Mouse (Mus musculus): ENCODE data around the gene Kcnj3. TPM values are rescaled to one million over a fixed set of nuclear protein-coding genes. Genes with fewer than 3 reads are reported as not detected.
"Not testable (repeated sequence)": the region's sequence is repeated elsewhere in the genome, so short reads cannot be mapped to it uniquely, and the experiment has no call there.

The Kcnj3 gene
- polyA plus RNA-seq, 1 experiment: not detected

DNA sequence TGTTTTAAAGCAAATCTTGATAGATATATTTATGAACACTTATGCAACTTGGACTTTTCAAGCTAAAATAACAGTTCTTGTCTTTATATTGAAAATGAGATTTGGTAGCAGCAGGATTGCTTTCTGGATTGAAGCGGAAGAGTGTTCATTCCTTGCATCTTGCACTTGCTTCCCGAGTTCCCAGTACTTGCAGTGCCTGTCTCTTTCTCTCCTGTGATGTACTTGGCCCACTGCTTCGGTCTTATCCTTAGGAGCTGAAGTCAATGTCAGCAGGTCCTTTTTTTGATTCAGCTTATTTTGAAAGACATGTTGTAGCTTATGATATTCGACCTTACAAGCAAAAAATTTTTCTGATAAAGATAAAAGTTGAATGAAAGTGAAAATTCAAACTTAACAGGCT, 43.7 kb downstream of the Kcnj3 start:
- Histone ChIP-seq H3K4me3 (ENCODE audit: insufficient read depth, low read depth, low read length) (no peak overlapping the region), H3K4me1 (ENCODE audit: control insufficient read depth, insufficient read depth, insufficient read length, low read length) (no peaks in the 10 kb centered on the region), H3K27ac (replicated peaks; ENCODE audit: low read depth, low read length) (no peak overlapping the region)

DNA sequence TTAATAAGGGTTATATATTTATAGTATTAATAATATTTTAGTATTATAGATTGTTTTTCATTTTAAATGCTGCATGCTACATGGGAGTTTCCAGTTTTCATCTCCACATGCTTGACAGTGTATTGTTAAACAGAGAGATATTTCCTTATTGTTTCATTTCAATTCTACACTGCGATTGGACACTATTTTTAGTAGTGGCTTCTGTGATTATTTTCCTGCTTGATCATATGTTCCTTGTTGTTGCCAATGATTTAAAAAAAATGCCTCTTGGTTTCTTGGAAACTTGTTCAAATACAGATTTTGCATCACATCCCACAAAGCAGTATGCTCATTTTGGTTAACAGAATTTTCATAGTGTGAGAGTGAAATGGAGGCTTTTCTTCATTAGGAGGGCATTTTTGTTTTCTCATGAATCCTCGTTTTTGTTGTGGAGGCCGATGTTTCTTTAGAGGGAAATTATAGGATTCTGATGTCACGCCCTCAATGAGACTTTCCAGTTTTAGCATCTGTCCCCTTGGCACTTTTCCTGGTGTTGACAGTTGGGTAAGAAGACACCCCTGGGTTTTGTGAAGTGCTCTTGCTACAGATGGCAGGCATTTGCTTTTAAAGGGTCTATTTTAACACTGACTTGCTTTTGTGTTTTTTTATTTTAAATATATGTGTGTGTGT, 44.3 kb downstream of the Kcnj3 start:
- Histone ChIP-seq H3K27ac (replicated peaks; ENCODE audit: low read depth, low read length) (no peak overlapping the region), H3K4me3 (ENCODE audit: insufficient read depth, low read depth, low read length) (no peak overlapping the region), H3K4me1 (ENCODE audit: control insufficient read depth, insufficient read depth, insufficient read length, low read length) (no peaks in the 10 kb centered on the region)

DNA sequence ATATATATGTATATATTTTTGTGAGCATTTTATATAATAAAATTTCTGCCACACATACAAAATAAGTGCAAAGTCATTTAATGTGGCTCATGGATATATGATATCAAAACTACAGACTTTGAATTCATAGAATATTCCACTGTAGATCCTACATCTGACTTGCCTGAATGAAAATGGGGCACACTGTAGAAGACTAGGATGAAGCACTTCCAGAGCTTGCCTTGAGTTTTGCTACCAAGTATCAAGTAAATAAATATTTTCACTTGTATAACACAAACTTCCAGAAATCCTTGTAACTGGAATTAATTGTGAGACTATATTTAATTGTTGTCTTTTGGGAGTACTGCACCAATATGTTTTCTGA, 44.8 kb downstream of the Kcnj3 start:
- H3K27ac ChIP-seq (replicated peaks; ENCODE audit: low read depth, low read length): no peak overlapping the region
- no peaks in the 10 kb centered on the region for H3K4me1 ChIP-seq (ENCODE audit: control insufficient read depth, insufficient read depth, insufficient read length, low read length)
- no peak overlapping the region for H3K4me3 ChIP-seq (ENCODE audit: insufficient read depth, low read depth, low read length)

DNA sequence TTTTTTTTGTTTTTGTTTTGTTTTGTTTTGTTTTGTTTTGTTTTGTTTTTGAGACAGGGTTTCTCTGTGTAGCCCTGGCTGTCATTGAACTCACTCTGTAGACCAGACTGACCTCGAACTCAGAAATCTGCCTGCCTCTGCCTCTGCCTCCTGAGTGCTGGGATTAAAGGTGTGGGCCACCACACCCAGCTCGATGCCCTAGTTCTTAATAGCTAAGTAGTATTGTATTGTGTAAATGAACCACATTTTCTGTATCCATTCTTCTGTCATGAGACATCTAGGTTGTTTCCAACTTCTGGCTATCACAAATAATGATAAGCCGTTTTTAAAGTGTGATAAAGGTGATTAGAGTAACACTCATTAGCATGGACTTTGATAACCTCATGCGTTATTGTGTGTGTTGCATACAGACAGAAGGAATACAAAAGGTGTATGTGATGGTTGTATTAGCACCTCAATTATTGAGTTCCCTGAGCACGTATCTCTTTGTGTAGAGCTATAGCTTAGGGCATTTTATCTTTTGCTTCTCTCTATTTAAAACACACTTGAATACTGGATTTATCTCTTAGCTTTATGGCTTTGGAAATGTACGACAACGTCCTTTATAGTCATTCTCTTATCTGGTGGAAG, 49.8 kb downstream of the Kcnj3 start:
- H3K4me3 ChIP-seq (ENCODE audit: insufficient read depth, low read depth, low read length); H3K27ac ChIP-seq (replicated peaks; ENCODE audit: low read depth, low read length); H3K4me1 ChIP-seq (ENCODE audit: control insufficient read depth, insufficient read depth, insufficient read length, low read length): not testable (repeated sequence)

DNA sequence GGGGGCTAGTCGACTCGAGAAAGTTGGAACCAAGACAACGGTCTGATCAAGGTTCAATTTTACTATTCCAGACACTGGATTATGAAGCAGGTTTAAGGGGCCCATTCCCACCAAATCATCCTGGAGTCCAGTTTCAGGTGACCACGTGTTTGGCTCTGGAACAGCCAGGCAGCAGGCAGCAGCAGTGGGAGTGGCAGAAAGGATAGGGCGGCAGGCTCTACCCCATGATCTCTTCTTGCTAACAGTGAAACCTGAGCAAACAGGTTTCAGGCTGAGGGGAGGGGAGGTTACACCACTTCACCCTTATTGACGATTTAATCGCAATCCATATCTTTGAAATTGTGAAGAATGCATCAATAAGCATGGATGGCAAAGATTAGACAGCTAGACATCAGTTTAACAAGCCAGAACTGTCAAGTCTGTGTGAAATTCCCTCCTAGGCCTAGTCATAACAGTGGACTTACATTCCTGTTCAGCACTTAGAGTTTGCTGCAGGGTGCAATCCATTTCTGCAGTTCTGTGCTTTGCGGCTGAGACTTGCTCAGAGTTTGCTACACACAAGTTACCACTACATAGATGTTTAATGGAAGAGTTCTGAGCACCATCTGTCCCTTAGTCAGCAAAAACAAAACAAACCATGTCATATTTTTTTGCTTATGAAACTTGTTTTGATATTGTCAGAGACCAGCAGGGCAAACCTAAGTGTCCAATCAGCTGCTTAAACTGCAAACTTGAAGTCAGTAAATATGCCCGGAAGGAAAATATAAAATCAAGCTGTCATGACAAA, 67.8 kb downstream of the Kcnj3 start:
- no peak overlapping the region for H3K4me3 ChIP-seq (ENCODE audit: insufficient read depth, low read depth, low read length)
- H3K27ac ChIP-seq (replicated peaks; ENCODE audit: low read depth, low read length): no peak overlapping the region
- no peaks in the 10 kb centered on the region for H3K4me1 ChIP-seq (ENCODE audit: control insufficient read depth, insufficient read depth, insufficient read length, low read length)

DNA sequence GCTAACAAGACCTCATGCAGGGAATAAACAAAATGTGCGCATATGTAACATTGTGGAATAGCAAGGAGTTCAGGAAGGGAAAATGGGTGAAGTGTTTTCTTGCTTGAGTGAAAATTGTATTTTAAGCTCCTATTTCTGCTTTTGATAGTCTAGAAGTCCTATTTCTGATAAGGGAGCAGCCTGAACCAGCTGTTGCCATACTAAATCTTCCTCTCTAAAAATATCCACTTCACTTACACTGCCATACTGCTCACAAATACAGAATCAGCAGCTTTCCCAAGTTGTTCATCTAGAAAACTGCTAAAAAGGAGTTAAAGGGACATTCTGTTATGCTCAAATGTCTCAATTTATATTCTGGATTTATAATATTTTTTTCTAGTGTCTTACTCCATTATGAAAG, 69.9 kb downstream of the Kcnj3 start:
- Histone ChIP-seq H3K4me3 (ENCODE audit: insufficient read depth, low read depth, low read length) (no peak overlapping the region), H3K4me1 (ENCODE audit: control insufficient read depth, insufficient read depth, insufficient read length, low read length) (no peaks in the 10 kb centered on the region), H3K27ac (replicated peaks; ENCODE audit: low read depth, low read length) (no peak overlapping the region)

DNA sequence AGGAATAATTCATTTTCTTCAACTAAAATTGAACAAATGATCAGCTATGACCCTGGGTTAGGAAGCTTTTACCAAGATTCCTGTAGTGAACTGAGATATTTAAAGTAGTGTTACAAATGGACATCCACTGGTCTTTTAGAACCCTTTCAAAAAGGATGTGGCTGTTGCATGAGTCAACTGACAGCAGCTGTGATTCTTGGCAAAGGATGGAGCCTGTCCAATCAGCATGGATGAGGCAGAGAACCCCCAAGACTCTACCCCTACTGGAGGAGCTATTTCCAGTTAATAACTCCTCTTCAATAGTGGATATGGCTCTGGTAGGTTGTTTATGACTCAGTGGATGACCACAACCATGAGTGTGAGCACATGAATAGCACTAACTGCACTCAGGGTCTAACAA, 81.5 kb downstream of the Kcnj3 start:
- H3K4me3 ChIP-seq (ENCODE audit: insufficient read depth, low read depth, low read length): no peak overlapping the region
- H3K27ac ChIP-seq (replicated peaks; ENCODE audit: low read depth, low read length): no peak overlapping the region
- H3K4me1 ChIP-seq (ENCODE audit: control insufficient read depth, insufficient read depth, insufficient read length, low read length): no peaks in the 10 kb centered on the region

DNA sequence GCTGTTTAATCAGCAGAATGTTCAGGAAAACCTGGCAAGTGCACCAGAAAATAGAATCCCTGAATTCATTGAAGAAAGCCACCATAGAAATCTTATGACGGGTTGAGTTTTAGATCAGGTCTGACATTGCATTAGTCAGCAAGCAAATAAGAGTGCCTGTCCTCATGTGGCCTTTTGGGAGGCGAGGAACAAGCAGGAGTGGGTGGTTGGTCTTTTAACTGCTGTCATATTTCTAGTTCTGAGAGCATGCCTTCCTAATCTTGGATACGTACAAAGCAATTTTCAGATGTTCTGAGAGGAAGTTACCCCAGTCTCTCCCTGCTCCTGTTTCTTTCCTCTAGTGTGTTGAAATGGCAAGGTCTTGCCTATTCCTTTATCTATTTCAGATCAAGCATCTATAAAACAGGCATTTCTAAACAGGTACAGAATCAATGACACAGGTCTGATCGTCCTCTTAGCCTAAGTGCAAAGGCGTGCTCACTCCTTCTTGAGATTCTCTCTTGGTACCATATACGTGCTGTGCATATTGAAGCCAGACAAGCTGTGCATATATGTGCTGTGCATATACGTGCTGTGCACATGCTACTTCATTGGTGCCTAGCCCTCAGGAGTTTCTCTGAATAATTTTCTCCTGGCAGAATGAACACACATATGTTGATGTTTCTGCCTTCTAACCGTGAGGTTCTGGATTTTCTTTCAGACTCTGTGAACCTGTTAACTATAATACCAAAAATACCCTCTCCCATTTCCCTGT, 97.1 kb downstream of the Kcnj3 start:
- no peaks in the 10 kb centered on the region for H3K4me1 ChIP-seq (ENCODE audit: control insufficient read depth, insufficient read depth, insufficient read length, low read length)
- no peak overlapping the region for H3K27ac ChIP-seq (replicated peaks; ENCODE audit: low read depth, low read length)
- H3K4me3 ChIP-seq (ENCODE audit: insufficient read depth, low read depth, low read length): no peak overlapping the region

DNA sequence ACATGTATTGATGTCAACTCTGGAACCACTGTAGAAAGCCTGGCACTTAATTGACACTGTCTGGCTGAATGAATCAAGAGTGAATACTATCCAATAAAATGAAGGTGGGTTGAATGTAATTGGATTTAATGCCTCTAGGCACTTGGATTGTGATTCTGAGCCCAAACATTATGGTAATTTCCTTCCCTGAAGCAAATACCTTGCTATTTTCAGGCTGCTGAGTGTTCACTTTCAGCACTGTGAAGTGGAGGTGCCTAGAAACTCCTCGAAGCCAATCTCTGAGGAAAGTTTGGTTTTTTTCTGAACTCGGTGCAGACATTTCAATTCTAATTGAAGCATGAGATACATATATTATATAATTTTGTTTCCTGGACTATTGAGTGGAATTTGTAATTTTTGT, 99.2 kb downstream of the Kcnj3 start:
- Histone ChIP-seq H3K27ac (replicated peaks; ENCODE audit: low read depth, low read length) (no peak overlapping the region), H3K4me3 (ENCODE audit: insufficient read depth, low read depth, low read length) (no peak overlapping the region), H3K4me1 (ENCODE audit: control insufficient read depth, insufficient read depth, insufficient read length, low read length) (no peaks in the 10 kb centered on the region)

DNA sequence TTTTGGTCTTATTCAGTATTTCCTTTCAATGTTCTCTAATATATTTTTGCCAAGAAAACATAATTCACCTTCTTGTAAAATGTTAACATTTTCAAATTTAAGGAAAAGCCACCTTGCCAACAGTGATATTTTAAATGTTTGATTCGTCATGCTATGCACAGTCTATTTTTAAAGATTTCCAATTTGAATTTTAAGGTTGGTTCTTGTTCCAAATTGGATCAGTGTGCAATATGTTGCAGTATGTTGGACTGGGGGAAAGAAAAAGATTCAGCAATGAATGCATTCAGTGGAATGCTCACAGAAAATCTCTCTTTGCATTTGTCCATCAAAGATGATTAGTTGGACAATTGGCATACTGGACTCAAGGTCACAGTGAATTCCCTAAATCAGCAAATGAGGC, 99.7 kb downstream of the Kcnj3 start:
- no peaks in the 10 kb centered on the region for H3K4me1 ChIP-seq (ENCODE audit: control insufficient read depth, insufficient read depth, insufficient read length, low read length)
- H3K4me3 ChIP-seq (ENCODE audit: insufficient read depth, low read depth, low read length): no peak overlapping the region
- H3K27ac ChIP-seq (replicated peaks; ENCODE audit: low read depth, low read length): no peak overlapping the region

DNA sequence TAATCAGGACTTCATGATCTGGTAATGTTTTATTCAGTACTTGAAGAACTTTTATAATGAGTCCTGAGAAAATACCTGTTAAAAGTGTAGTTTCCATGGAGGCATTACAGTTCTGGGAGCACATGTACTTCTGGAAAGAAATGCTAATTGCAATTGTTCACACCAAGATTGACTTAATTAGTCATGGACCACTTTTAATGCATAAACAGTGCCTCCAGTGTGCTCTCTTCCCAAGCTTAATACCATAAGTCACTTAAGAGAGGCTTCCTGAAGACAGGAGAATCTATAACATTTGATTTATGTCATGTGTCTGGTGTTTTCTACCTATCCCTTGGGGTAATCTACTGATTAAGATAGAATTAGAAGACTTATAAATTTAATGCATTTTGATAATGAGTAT, 111.8 kb downstream of the Kcnj3 start:
- H3K4me1 ChIP-seq (ENCODE audit: control insufficient read depth, insufficient read depth, insufficient read length, low read length): no peaks in the 10 kb centered on the region
- H3K4me3 ChIP-seq (ENCODE audit: insufficient read depth, low read depth, low read length): no peak overlapping the region
- H3K27ac ChIP-seq (replicated peaks; ENCODE audit: low read depth, low read length): no peak overlapping the region

DNA sequence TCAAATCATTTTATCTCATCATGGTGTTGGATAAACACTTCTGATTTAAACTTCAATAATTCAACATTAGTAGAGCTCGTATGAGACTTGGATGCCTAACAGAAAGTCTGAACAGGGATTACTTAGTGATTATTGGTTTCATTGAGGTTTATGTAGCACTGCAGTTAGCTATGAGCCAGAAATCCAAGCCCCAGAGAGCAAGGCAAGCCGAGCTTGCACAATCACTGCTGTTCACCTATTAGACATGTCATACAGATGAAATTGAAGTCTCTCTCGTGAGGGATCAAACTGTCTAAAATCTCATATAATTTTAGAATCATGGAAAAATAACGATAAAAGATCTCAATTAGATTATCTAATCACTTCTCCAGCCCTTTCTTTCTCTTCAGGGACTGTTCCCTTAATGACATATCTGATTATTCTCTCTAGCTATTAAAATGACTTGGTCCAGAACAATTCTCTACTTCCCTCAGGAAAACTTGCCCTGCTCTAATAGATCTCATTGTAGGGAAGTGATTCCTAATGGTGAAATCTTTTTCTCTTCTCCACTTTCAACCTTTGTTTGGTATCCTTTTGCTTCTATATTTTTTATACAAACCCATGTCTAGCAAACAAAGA, 122.7 kb downstream of the Kcnj3 start:
- Histone ChIP-seq H3K4me3 (ENCODE audit: insufficient read depth, low read depth, low read length) (no peak overlapping the region), H3K4me1 (ENCODE audit: control insufficient read depth, insufficient read depth, insufficient read length, low read length) (no peaks in the 10 kb centered on the region), H3K27ac (replicated peaks; ENCODE audit: low read depth, low read length) (no peak overlapping the region)

DNA sequence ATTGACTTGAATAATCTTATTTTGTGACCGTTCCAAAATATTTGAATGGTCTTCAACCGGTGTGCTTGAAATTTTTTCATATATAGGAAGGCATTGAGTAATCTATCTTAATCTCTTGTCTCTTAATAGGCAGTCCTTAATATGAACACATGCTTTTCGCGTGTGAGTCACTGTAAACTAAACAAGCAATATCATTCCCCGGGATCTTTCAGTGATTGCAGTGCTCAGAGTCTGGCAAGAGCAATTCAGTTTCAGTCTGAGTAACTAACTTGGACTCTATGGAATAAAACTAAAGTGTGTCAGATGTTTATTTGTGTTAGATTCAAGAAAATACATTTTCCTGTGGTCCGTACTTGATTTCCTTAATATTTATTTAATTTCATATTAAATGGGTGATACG, 133.5 kb downstream of the Kcnj3 start:
- no peaks in the 10 kb centered on the region for H3K4me1 ChIP-seq (ENCODE audit: control insufficient read depth, insufficient read depth, insufficient read length, low read length)
- H3K27ac ChIP-seq (replicated peaks; ENCODE audit: low read depth, low read length): no peak overlapping the region
- H3K4me3 ChIP-seq (ENCODE audit: insufficient read depth, low read depth, low read length): no peak overlapping the region

DNA sequence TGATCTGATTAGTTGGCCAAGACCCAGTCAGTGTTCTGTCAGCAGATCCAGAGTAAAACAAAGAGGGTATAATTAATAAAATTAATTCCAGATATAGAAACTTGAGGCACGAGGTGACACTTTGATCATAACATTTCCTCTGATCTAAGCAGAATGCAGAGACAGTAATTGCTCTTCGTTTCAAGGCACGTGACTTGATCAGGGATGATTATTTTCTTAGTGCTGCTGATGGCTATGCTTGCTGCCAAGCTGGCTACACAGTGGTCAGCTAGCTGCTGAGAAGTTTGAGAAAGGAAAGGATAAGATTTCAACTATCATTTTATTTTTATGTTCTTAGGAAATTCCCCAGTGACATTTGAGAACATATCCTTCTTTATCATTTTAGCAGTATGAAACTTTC, 135.7 kb downstream of the Kcnj3 start:
- Histone ChIP-seq H3K27ac (replicated peaks; ENCODE audit: low read depth, low read length) (no peak overlapping the region), H3K4me3 (ENCODE audit: insufficient read depth, low read depth, low read length) (no peak overlapping the region), H3K4me1 (ENCODE audit: control insufficient read depth, insufficient read depth, insufficient read length, low read length) (no peaks in the 10 kb centered on the region)

DNA sequence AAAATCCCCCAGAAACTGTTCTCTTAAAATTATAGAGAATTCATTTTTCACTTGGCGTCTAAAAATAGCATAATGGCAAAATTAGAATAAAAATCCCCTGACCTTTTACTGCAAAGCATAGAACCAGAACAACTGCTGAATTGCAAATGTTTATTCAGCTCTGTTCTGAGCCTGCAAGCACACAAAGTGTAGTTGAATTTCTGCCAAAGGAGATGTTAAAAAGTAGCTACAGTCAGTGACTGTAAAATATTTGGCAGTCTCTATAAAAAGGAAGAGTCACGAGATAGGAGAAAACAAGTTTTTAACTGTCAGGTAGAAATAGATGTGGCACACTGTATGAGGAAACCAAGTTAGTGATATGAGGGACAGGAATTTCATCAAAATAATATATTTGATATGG, 144.5 kb downstream of the Kcnj3 start:
- Histone ChIP-seq H3K4me3 (ENCODE audit: insufficient read depth, low read depth, low read length) (no peak overlapping the region), H3K27ac (replicated peaks; ENCODE audit: low read depth, low read length) (no peak overlapping the region)

More for the DNA sequence above, 144.5 kb downstream of the Kcnj3 start:
- no peaks in the 10 kb centered on the region for H3K4me1 ChIP-seq (ENCODE audit: control insufficient read depth, insufficient read depth, insufficient read length, low read length)

Measured in brown adipose tissue, adult 24 weeks (tissue).